Mouse (Mus musculus) liver, postnatal 0 days (tissue): ENCODE results near the gene Osbpl3. TPM values are rescaled to one million over a fixed set of nuclear protein-coding genes. Genes with fewer than 3 reads are reported as not detected.

Experiments
- ATAC-seq: fragments of 200-750 bp; cut with Nextera tagmentation; 2 replicates; pipeline ENCODE4 v1.8.0; 2017; ENCODE audit warnings: mild to moderate bottlenecking, moderate library complexity
- DNase-seq: peaks from one replicate; pipeline ENCODE4 v3.0.0-alpha.2; 2016
- H3K27ac ChIP-seq: fragments of 300-500 bp; sonication (generic); 2 replicates; pipeline ENCODE4 v1.5.1; 2014; ENCODE audit warnings: antibody characterized with exemption, moderate library complexity, mild to moderate bottlenecking, low read depth
- H3K27me3 ChIP-seq: fragments of 300-500 bp; sonication (generic); 2 replicates; pipeline ENCODE4 v1.6.1; 2014; ENCODE audit warnings: low read length, control low read depth, mixed read lengths; ENCODE audit not compliant: insufficient read depth
- H3K36me3 ChIP-seq: fragments of 300-500 bp; sonication (generic); replicated peaks from 2 replicates; pipeline ENCODE4 v1.6.1; 2014; ENCODE audit warnings: mild to moderate bottlenecking, control low read depth, low read length, moderate library complexity, mixed read lengths; ENCODE audit not compliant: insufficient read depth
- H3K4me1 ChIP-seq: fragments of 300-500 bp; sonication (generic); 2 replicates; pipeline ENCODE4 v1.6.1; 2014; ENCODE audit warnings: antibody characterized with exemption, mild to moderate bottlenecking, control low read depth; ENCODE audit not compliant: insufficient read depth
- H3K4me2 ChIP-seq: fragments of 300-500 bp; sonication (generic); 2 replicates; pipeline ENCODE4 v1.6.1; 2014; ENCODE audit warnings: low read depth, mild to moderate bottlenecking, low read length, moderate library complexity, mixed read lengths
- H3K4me3 ChIP-seq: fragments of 300-500 bp; sonication (generic); 2 replicates; pipeline ENCODE4 v1.5.1; 2014; ENCODE audit warnings: low read depth, low read length
- H3K9ac ChIP-seq: fragments of 300-500 bp; sonication (generic); replicated peaks from 2 replicates; pipeline ENCODE4 v1.6.1; 2014; ENCODE audit warnings: mild to moderate bottlenecking, moderate library complexity
- H3K9me3 ChIP-seq: fragments of 300-500 bp; sonication (generic); 2 replicates; pipeline ENCODE4 v1.6.1; 2016; ENCODE audit warnings: mild to moderate bottlenecking, control low read depth, low read length, mixed read lengths
- CTCF ChIP-seq: sonication (generic); IDR thresholded peaks from 2 replicates; pipeline ENCODE4 v1.5.1; 2016; ENCODE audit warnings: antibody characterized with exemption, low read depth
- EP300 ChIP-seq: IDR thresholded peaks from 2 replicates; pipeline ENCODE4 v1.6.1; 2016; ENCODE audit warnings: antibody characterized with exemption, low read depth, mild to moderate bottlenecking
- WGBS: fragments of 180-500 bp; shearing (Covaris S2); extraction: QIAGEN DNeasy Blood & Tissue Kit; methylation state at CpG from one replicate; pipeline ENCODE4 v1.1.7; 2014; ENCODE audit not compliant: insufficient replicate concordance; 5-methylcytosine and 5-hydroxymethylcytosine counted together
- polyA plus RNA-seq: library from polyadenylated mRNA; unstranded; fragments of >200 nt; fragmentation: Nextera tagmentation; extraction: Ambion mirVana; gene quantifications from 2 replicates; pipeline ENCODE4 v1.2.1, GENCODE M21; 2015

Gene Osbpl3
- polyA plus RNA-seq, 1 experiment from 2014 or later: 0.96 TPM

DNA sequence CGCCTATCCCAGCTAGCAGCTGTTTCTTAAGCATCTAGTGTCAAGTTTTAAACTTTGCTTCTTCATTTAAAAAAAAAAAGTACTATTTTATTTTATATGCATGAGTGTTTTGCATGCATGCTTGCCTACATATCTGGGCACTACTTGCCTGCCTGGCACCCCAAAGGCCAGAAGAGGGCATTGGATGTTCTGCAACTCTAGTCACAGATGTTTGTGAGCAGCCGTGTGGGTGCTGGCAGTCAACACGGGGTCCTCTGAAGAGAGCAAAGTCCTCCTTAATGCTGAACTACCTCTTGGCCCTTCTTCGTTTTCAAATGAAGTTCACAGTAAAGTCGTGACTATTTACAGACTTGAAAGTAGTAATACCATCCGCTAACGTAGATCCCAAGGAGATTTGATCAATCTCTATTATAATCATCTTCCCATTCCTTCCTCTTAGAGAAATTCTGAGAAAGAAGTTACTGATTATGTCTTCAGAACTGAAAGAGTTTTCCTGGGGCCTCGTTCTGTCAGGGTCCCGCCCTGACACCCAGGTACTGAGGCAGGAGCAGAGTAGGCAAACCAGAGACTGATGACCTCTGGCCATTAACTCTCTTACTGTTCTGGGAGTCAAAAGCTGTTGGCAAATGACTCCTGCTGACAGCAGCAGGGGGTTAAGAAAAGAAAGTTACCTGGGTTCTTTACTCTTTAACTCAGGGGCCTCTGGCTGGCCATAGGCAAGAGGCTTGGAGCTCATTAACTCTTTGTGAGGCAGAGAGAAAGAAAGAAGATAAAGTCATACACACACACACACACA lies 8.9 kb upstream of the Osbpl3 start:
- Histone ChIP-seq H3K36me3 (no peaks in the 10 kb centered on the region), H3K4me2 (no peak overlapping the region), H3K4me3 (no peak overlapping the region), H3K9me3 (no peaks in the 10 kb centered on the region), H3K27me3 (no peaks in the 10 kb centered on the region), H3K27ac (no peak overlapping the region), H3K9ac (no peak overlapping the region), H3K4me1 (no peaks in the 10 kb centered on the region)
- no peak for TF ChIP-seq CTCF
- TF ChIP-seq EP300: no peak
- ATAC-seq (no peak), DNase-seq (no peak)
- 73% methylated on average over 9 of the region's 9 CpGs for WGBS

DNA sequence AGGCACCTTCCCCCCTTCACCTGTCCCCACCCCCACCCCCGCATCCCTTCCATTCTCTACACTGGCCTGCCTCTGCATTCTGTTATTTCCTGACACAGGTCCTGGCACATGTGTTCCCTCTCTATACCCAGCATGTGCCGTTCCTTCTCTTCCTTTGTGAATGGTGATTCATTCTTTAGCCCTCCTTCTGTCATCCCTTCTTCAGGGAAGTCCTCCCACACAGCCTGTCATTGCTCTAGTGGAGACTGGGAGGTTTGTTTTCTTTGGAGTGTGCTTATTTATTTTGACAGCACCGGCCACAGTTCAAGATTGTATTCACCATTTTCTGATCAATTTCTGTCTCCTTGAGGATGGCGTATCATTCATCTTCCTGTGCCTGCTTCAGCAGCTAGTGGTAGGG lies 6.0 kb upstream of the Osbpl3 start:
- Histone ChIP-seq H3K9me3 (no peaks in the 10 kb centered on the region), H3K27me3 (no peaks in the 10 kb centered on the region)
- WGBS: 72% methylated on average over 4 of the region's 4 CpGs

DNA sequence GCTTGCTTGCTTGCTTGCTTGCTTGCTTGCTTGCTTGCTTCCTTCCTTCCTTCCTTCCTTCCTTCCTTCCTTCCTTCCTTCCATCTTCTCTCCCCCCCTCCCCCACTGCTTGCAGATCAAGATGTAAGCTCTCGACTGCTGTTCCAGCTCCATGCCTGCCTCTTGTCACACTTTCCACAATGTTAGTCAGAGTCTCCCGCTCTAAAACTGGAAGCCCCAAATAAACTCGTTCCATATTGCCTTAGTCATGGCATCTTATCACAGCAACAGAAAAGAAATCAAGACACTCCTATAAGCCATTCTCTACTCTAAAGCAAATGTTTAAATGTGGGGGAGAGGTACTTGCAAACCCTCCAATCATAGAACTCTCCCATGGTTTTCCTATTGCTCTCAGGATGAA lies 5.6 kb upstream of the Osbpl3 start:
- WGBS: 68% methylated on average over 3 of the region's 3 CpGs
- no peak for ATAC-seq
- Histone ChIP-seq H3K4me2 (no peak overlapping the region), H3K4me1 (peaks cover 10% of the 10 kb centered on the region), H3K36me3 (no peaks in the 10 kb centered on the region), H3K4me3 (no peak overlapping the region), H3K9me3 (no peaks in the 10 kb centered on the region), H3K27ac (no peak overlapping the region), H3K27me3 (no peaks in the 10 kb centered on the region), H3K9ac (no peak overlapping the region)
- DNase-seq: no peak
- TF ChIP-seq CTCF (no peak), EP300 (no peak)

More for the DNA sequence above, 6.0 kb upstream of the Osbpl3 start:
- peaks cover 9% of the 10 kb centered on the region for H3K4me1 ChIP-seq
- DNase-seq (no peak), ATAC-seq (no peak)
- H3K4me3 ChIP-seq: no peak overlapping the region
- H3K9ac ChIP-seq: no peak overlapping the region
- no peaks in the 10 kb centered on the region for H3K36me3 ChIP-seq
- TF ChIP-seq EP300: no peak
- no peak for TF ChIP-seq CTCF
- no peak overlapping the region for H3K27ac ChIP-seq
- H3K4me2 ChIP-seq: no peak overlapping the region

DNA sequence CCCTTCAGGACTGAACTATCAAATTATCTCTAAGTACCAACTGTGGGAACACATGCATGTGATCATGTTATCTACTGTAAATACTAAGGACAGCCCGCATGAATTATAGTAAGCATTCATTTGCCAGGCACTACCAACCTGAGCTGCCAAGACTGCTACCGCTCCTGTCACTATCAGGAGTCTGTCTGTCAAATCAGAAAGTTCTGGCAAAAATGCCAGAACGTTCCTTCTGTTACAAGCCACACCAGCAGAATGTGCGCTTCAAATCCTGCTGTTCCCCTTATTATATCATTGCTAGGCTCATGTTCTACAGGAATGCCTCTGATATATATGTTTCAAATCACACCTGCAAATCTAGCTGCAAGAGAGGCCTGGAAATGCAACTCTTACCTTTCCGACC lies 4.6 kb upstream of the Osbpl3 start:
- no peak overlapping the region for H3K4me3 ChIP-seq
- H3K9ac ChIP-seq: no peak overlapping the region
- H3K4me1 ChIP-seq: peaks cover 16% of the 10 kb centered on the region
- ATAC-seq (no peak), DNase-seq (no peak)
- 73% methylated on average over 5 of the region's 5 CpGs for WGBS
- no peak for TF ChIP-seq CTCF
- H3K4me2 ChIP-seq: no peak overlapping the region
- H3K27me3 ChIP-seq: 0 out of 2 replicates have a peak, but pooled peaks cover 7% of the 10 kb centered on the region
- H3K27ac ChIP-seq: no peak overlapping the region
- no peaks in the 10 kb centered on the region for H3K36me3 ChIP-seq
- no peaks in the 10 kb centered on the region for H3K9me3 ChIP-seq

DNA sequence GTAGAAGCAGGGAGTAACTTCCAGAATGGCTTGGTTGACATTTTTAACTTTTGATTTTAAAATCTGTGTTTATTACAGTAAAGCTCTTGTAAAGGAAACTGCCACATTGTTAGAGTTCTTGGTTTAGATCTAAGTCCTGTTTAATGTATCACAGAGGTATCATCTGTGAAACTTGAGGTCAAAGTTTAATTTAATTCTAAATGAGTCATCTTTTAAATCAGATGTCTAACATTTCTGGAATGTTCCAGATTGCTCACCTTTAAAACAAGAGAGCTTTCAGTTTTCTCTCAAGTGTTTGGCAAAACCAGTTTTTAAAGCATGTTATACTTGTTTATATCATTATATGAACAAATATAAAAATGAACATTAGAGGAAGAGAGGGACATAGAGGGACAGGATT lies 4.2 kb upstream of the Osbpl3 start:
- TF ChIP-seq CTCF (no peak), EP300 (no peak)
- ATAC-seq: no peak
- DNase-seq: no peak
- Histone ChIP-seq H3K36me3 (no peaks in the 10 kb centered on the region), H3K9me3 (no peaks in the 10 kb centered on the region), H3K9ac (no peak overlapping the region), H3K4me3 (no peak overlapping the region), H3K27me3 (0 out of 2 replicates have a peak, but pooled peaks cover 8% of the 10 kb centered on the region), H3K4me1 (peaks cover 20% of the 10 kb centered on the region), H3K4me2 (no peak overlapping the region), H3K27ac (no peak overlapping the region)

DNA sequence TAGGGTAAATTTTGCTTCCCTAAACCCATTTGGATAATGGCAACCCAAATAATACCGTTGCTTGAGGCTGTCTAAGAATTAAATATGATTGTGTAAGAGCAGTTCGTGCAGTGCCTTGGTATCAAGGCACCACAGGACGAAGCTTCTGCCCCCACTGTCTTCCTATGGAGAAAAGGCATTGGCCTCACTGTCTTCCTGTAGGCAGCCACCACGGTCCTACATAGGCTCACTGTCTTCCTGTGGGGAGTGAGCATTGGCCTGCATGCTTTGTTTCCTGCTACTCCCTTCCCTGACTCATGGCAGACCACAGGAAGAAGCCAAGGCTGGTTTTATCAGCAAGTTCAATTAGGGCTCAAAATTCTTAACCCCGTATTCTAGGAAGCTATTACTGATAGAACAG lies 3.3 kb upstream of the Osbpl3 start:
- Histone ChIP-seq H3K36me3 (no peaks in the 10 kb centered on the region), H3K4me3 (no peak overlapping the region), H3K9ac (no peak overlapping the region), H3K9me3 (no peaks in the 10 kb centered on the region), H3K4me1 (peaks cover 23% of the 10 kb centered on the region), H3K4me2 (no peak overlapping the region), H3K27me3 (0 out of 2 replicates have a peak, but pooled peaks cover 8% of the 10 kb centered on the region), H3K27ac (no peak overlapping the region)
- TF ChIP-seq EP300 (no peak), CTCF (no peak)
- 39% methylated on average over 5 of the region's 5 CpGs for WGBS
- ATAC-seq (no peak), DNase-seq (no peak)
